Mouse (Mus musculus): Measurements from ENCODE around the gene Dcbld2. TPM values are rescaled to one million over a fixed set of nuclear protein-coding genes. Genes with fewer than 3 reads are reported as not detected.

The Dcbld2 gene
- polyA plus RNA-seq (2014; fragmentation: Nextera tagmentation; extraction: Ambion mirVana), result 14.6 and 16.1 TPM in 2 replicates

- DNase-seq (ENCODE audit: low spot score) (peak; percentile 99), ATAC-seq (replicated peaks; ENCODE audit: low FRiP score) (peak; percentile 100)
- peak within 1 kb of the TSS; percentile 55 for H3K4me2 ChIP-seq (ENCODE audit: low read depth, low read length, severe bottlenecking)
- no peaks in the 10 kb centered on the region for H3K27me3 ChIP-seq (ENCODE audit: control insufficient read depth, insufficient read depth, low read length)
- peak within 1 kb of the TSS; percentile 90 for H3K9ac ChIP-seq (ENCODE audit: low read length)
- no peaks in the 10 kb centered on the region for H3K36me3 ChIP-seq (ENCODE audit: control insufficient read depth, insufficient read depth, low read length)
- peak within 1 kb of the TSS; percentile 74; the same call in 1 of the 2 replicates for H3K27ac ChIP-seq (ENCODE audit: low read depth, low read length)
- H3K4me3 ChIP-seq (ENCODE audit: low read depth, low read length), result peak within 1 kb of the TSS; percentile 91
- WGBS, result 2% methylated on average over 27 of the region's 32 CpGs
- H3K4me1 ChIP-seq (replicated peaks; ENCODE audit: control insufficient read depth, insufficient read depth, low read length), result peaks cover 2% of the 10 kb centered on the region; the same call in 1 of the 2 replicates
- H3K9me3 ChIP-seq (ENCODE audit: control insufficient read depth, low read length), result no peaks in the 10 kb centered on the region
Observed at GRCm38 (mm10) chr16:58408062-58408486, at the start of gene Dcbld2. TSS of gene Dcbld2 (plus strand) at chr16:58408443.

GRCm38 (mm10) chr16:58377170-58377569 lies 31.1 kb upstream of the Dcbld2 start:
- Histone ChIP-seq H3K36me3 (ENCODE audit: control insufficient read depth, insufficient read depth, low read length) (no peaks in the 10 kb centered on the region), H3K9ac (ENCODE audit: low read length) (no peak overlapping the region), H3K9me3 (ENCODE audit: control insufficient read depth, low read length) (no peaks in the 10 kb centered on the region), H3K4me1 (replicated peaks; ENCODE audit: control insufficient read depth, insufficient read depth, low read length) (no peaks in the 10 kb centered on the region), H3K4me2 (ENCODE audit: low read depth, low read length, severe bottlenecking) (no peak overlapping the region), H3K27me3 (ENCODE audit: control insufficient read depth, insufficient read depth, low read length) (no peaks in the 10 kb centered on the region), H3K4me3 (ENCODE audit: low read depth, low read length) (no peak overlapping the region), H3K27ac (ENCODE audit: low read depth, low read length) (no peak overlapping the region)
- ATAC-seq (replicated peaks; ENCODE audit: low FRiP score), result no peak
- 56% methylated on average over 1 of the region's 1 CpGs for WGBS
- no peak for DNase-seq (ENCODE audit: low spot score)

GRCm38 (mm10) chr16:58377756-58378503 lies 30.3 kb upstream of the Dcbld2 start:
- 76% methylated on average over 13 of the region's 13 CpGs for WGBS
- Histone ChIP-seq H3K27ac (ENCODE audit: low read depth, low read length) (no peak overlapping the region), H3K9me3 (ENCODE audit: control insufficient read depth, low read length) (no peaks in the 10 kb centered on the region), H3K4me1 (replicated peaks; ENCODE audit: control insufficient read depth, insufficient read depth, low read length) (no peaks in the 10 kb centered on the region), H3K4me2 (ENCODE audit: low read depth, low read length, severe bottlenecking) (no peak overlapping the region), H3K27me3 (ENCODE audit: control insufficient read depth, insufficient read depth, low read length) (no peaks in the 10 kb centered on the region), H3K36me3 (ENCODE audit: control insufficient read depth, insufficient read depth, low read length) (no peaks in the 10 kb centered on the region), H3K4me3 (ENCODE audit: low read depth, low read length) (no peak overlapping the region), H3K9ac (ENCODE audit: low read length) (no peak overlapping the region)
- no peak for ATAC-seq (replicated peaks; ENCODE audit: low FRiP score)
- DNase-seq (ENCODE audit: low spot score), result no peak

- no peaks in the 10 kb centered on the region for H3K9me3 ChIP-seq (ENCODE audit: control insufficient read depth, low read length)
- WGBS, result 90% methylated on average over 4 of the region's 4 CpGs
- H3K9ac ChIP-seq (ENCODE audit: low read length), result no peak overlapping the region
- H3K4me3 ChIP-seq (ENCODE audit: low read depth, low read length), result no peak overlapping the region
- no peak overlapping the region for H3K27ac ChIP-seq (ENCODE audit: low read depth, low read length)
- ATAC-seq (replicated peaks; ENCODE audit: low FRiP score) (no peak), DNase-seq (ENCODE audit: low spot score) (no peak)
- no peak overlapping the region for H3K4me2 ChIP-seq (ENCODE audit: low read depth, low read length, severe bottlenecking)
- no peaks in the 10 kb centered on the region; the same call in 1 of the 2 replicates for H3K4me1 ChIP-seq (replicated peaks; ENCODE audit: control insufficient read depth, insufficient read depth, low read length)
- H3K36me3 ChIP-seq (ENCODE audit: control insufficient read depth, insufficient read depth, low read length), result no peaks in the 10 kb centered on the region
- H3K27me3 ChIP-seq (ENCODE audit: control insufficient read depth, insufficient read depth, low read length), result no peaks in the 10 kb centered on the region
Observed at GRCm38 (mm10) chr16:58386241-58386757, 21.9 kb upstream of the Dcbld2 start.

GRCm38 (mm10) chr16:58389143-58389755 lies 19.0 kb upstream of the Dcbld2 start:
- no peak for DNase-seq (ENCODE audit: low spot score)
- Histone ChIP-seq H3K27me3 (ENCODE audit: control insufficient read depth, insufficient read depth, low read length) (no peaks in the 10 kb centered on the region), H3K9ac (ENCODE audit: low read length) (no peak overlapping the region), H3K9me3 (ENCODE audit: control insufficient read depth, low read length) (no peaks in the 10 kb centered on the region), H3K27ac (ENCODE audit: low read depth, low read length) (no peak overlapping the region), H3K4me3 (ENCODE audit: low read depth, low read length) (no peak overlapping the region), H3K4me2 (ENCODE audit: low read depth, low read length, severe bottlenecking) (no peak overlapping the region), H3K36me3 (ENCODE audit: control insufficient read depth, insufficient read depth, low read length) (no peaks in the 10 kb centered on the region), H3K4me1 (replicated peaks; ENCODE audit: control insufficient read depth, insufficient read depth, low read length) (no peaks in the 10 kb centered on the region; the same call in 1 of the 2 replicates)
- no peak for ATAC-seq (replicated peaks; ENCODE audit: low FRiP score)
- WGBS, result 26% methylated on average over 7 of the region's 7 CpGs

- no peak overlapping the region for H3K9ac ChIP-seq (ENCODE audit: low read length)
- H3K4me3 ChIP-seq (ENCODE audit: low read depth, low read length), result no peak overlapping the region
- no peaks in the 10 kb centered on the region for H3K36me3 ChIP-seq (ENCODE audit: control insufficient read depth, insufficient read depth, low read length)
- WGBS, result 79% methylated on average over 3 of the region's 3 CpGs
- ATAC-seq (replicated peaks; ENCODE audit: low FRiP score), result no peak
- H3K27me3 ChIP-seq (ENCODE audit: control insufficient read depth, insufficient read depth, low read length), result no peaks in the 10 kb centered on the region
- no peaks in the 10 kb centered on the region for H3K9me3 ChIP-seq (ENCODE audit: control insufficient read depth, low read length)
- DNase-seq (ENCODE audit: low spot score), result no peak
- H3K27ac ChIP-seq (ENCODE audit: low read depth, low read length), result no peak overlapping the region
- no peaks in the 10 kb centered on the region; the same call in 1 of the 2 replicates for H3K4me1 ChIP-seq (replicated peaks; ENCODE audit: control insufficient read depth, insufficient read depth, low read length)
- H3K4me2 ChIP-seq (ENCODE audit: low read depth, low read length, severe bottlenecking), result no peak overlapping the region
Observed at GRCm38 (mm10) chr16:58393036-58393435, 15.2 kb upstream of the Dcbld2 start.

GRCm38 (mm10) chr16:58394156-58394555 lies 14.1 kb upstream of the Dcbld2 start:
- no peak overlapping the region for H3K9ac ChIP-seq (ENCODE audit: low read length)
- 82% methylated on average over 5 of the region's 5 CpGs for WGBS
- H3K4me1 ChIP-seq (replicated peaks; ENCODE audit: control insufficient read depth, insufficient read depth, low read length), result no peaks in the 10 kb centered on the region; the same call in 1 of the 2 replicates
- H3K27me3 ChIP-seq (ENCODE audit: control insufficient read depth, insufficient read depth, low read length), result no peaks in the 10 kb centered on the region
- DNase-seq (ENCODE audit: low spot score) (no peak), ATAC-seq (replicated peaks; ENCODE audit: low FRiP score) (no peak)
- H3K36me3 ChIP-seq (ENCODE audit: control insufficient read depth, insufficient read depth, low read length), result no peaks in the 10 kb centered on the region
- H3K4me3 ChIP-seq (ENCODE audit: low read depth, low read length), result no peak overlapping the region
- no peaks in the 10 kb centered on the region for H3K9me3 ChIP-seq (ENCODE audit: control insufficient read depth, low read length)
- H3K27ac ChIP-seq (ENCODE audit: low read depth, low read length), result no peak overlapping the region
- no peak overlapping the region for H3K4me2 ChIP-seq (ENCODE audit: low read depth, low read length, severe bottlenecking)

- DNase-seq (ENCODE audit: low spot score) (no peak), ATAC-seq (replicated peaks; ENCODE audit: low FRiP score) (no peak)
- Histone ChIP-seq H3K4me2 (ENCODE audit: low read depth, low read length, severe bottlenecking) (no peak overlapping the region), H3K36me3 (ENCODE audit: control insufficient read depth, insufficient read depth, low read length) (no peaks in the 10 kb centered on the region), H3K4me1 (replicated peaks; ENCODE audit: control insufficient read depth, insufficient read depth, low read length) (no peaks in the 10 kb centered on the region), H3K27ac (ENCODE audit: low read depth, low read length) (no peak overlapping the region), H3K9me3 (ENCODE audit: control insufficient read depth, low read length) (no peaks in the 10 kb centered on the region), H3K9ac (ENCODE audit: low read length) (no peak overlapping the region), H3K4me3 (ENCODE audit: low read depth, low read length) (no peak overlapping the region), H3K27me3 (ENCODE audit: control insufficient read depth, insufficient read depth, low read length) (no peaks in the 10 kb centered on the region)
- 88% methylated on average over 3 of the region's 3 CpGs for WGBS
Observed at GRCm38 (mm10) chr16:58398604-58399003, 9.6 kb upstream of the Dcbld2 start.
